Comparison of ENCODE assay signal across 9 mouse cellular contexts in genomic region chr14:55055167-55055834, GRCm38 (mm10). TPM values are rescaled to one million over a fixed set of nuclear protein-coding genes. Genes with fewer than 3 reads are reported as not detected.
DNase-seq lines count a peak whose midpoint lies in the region; ATAC-seq and TF ChIP-seq lines count a peak whose summit lies in the region.
"Had no signal": no experiment of that assay in that cellular context is flagged by ENCODE, and none has a peak within 500 bp of the region (broad histone marks: within the 10 kb centered on the region; RNA-seq: fewer than 3 reads in every experiment).

No protein-coding gene starts in this region.

- no peak overlapping the region for H3K9ac ChIP-seq in kidney, embryonic 16.5 days (replicated peaks; ENCODE audit: low read length)
- peak overlapping the region; percentile 63 for H3K9ac ChIP-seq in forebrain, embryonic 14.5 days (ENCODE audit: low read length)
- no peak overlapping the region for H3K9ac ChIP-seq in midbrain, postnatal 0 days (replicated peaks; ENCODE audit: low read length, poor library complexity, severe bottlenecking)

- H3K27ac ChIP-seq in kidney, adult 2 months (ENCODE audit: insufficient read depth, low read depth, low read length), result no peak overlapping the region
- H3K27ac ChIP-seq in kidney, embryonic 16.5 days (ENCODE audit: low read length), result no peak overlapping the region
- peak overlapping the region; percentile 98 for H3K27ac ChIP-seq in forebrain, embryonic 14.5 days (ENCODE audit: low read depth, low read length)
- H3K27ac ChIP-seq in midbrain, postnatal 0 days (ENCODE audit: low read depth, low read length), result peak overlapping the region; percentile 87
- H3K27ac ChIP-seq: kidney, postnatal 0 days had no signal

- DNase-seq in kidney, adult 2 months, result peak; percentile 47
- DNase-seq in adrenal gland, postnatal 10 days, result peak; percentile 90
- DNase-seq in forebrain, embryonic 14.5 days (ENCODE audit: low spot score), result peak; percentile 94
- DNase-seq in layer of hippocampus, adult 8-10 months (ENCODE audit: low spot score in 2 of 2), result peak; percentile 94
- peak; percentile 95 for DNase-seq in midbrain, postnatal 0 days (ENCODE audit: low spot score)
- DNase-seq in spleen, adult 18-20 months, result no peak

- TF ChIP-seq POLR2A in kidney, adult 2 months (IDR thresholded peaks at IDR 0.05; ENCODE audit: low read depth, low read length), result no peak

- ATAC-seq in kidney, embryonic 16.5 days (ENCODE audit: low FRiP score, low TSS enrichment), result no peak
- ATAC-seq in forebrain, embryonic 14.5 days, result peak; percentile 40
- peak; percentile 61 for ATAC-seq in midbrain, postnatal 0 days (ENCODE audit: low FRiP score)
- no peak for ATAC-seq in activated CD4-positive, CD25-positive, alpha-beta regulatory T cell, adult 4 months

- no peak overlapping the region for H3K4me3 ChIP-seq in kidney, adult 2 months (ENCODE audit: insufficient read depth, low read depth, low read length)
- H3K4me3 ChIP-seq in kidney, embryonic 16.5 days (ENCODE audit: low read length), result no peak overlapping the region
- H3K4me3 ChIP-seq in forebrain, embryonic 14.5 days (ENCODE audit: low read depth, low read length), result peak overlapping the region; percentile 32
- 0 out of 2 replicates have a peak overlapping the region, but pooled peaks have one; percentile 1 for H3K4me3 ChIP-seq in midbrain, postnatal 0 days (ENCODE audit: low read depth, low read length)

- no peak overlapping the region for H3K4me2 ChIP-seq in kidney, embryonic 16.5 days (replicated peaks; ENCODE audit: low read depth, low read length)
- H3K4me2 ChIP-seq in forebrain, embryonic 14.5 days (ENCODE audit: low read length), result peak overlapping the region; percentile 65
- peak overlapping the region; percentile 48 for H3K4me2 ChIP-seq in midbrain, postnatal 0 days (ENCODE audit: low read depth, low read length, poor library complexity, severe bottlenecking)

- H3K4me1 ChIP-seq in kidney, adult 2 months (ENCODE audit: control insufficient read depth, insufficient read depth, low read length), result no peaks in the 10 kb centered on the region; the same call in 1 of the 2 replicates
- H3K4me1 ChIP-seq in kidney, embryonic 16.5 days (ENCODE audit: insufficient read depth, low read length), result no peaks in the 10 kb centered on the region; the same call in 1 of the 2 replicates
- H3K4me1 ChIP-seq in forebrain, embryonic 14.5 days (ENCODE audit: control insufficient read depth, insufficient read depth, low read length), result peaks cover 42% of the 10 kb centered on the region
- H3K4me1 ChIP-seq in midbrain, postnatal 0 days (ENCODE audit: insufficient read depth, low read length), result 0 out of 2 replicates have a peak, but pooled peaks cover 3% of the 10 kb centered on the region

- TF ChIP-seq CTCF in kidney, adult 2 months (conservative IDR thresholded peaks at IDR 0.05; ENCODE audit: insufficient read depth, insufficient read length, low read depth, low read length), result no peak
- TF ChIP-seq CTCF in midbrain, postnatal 0 days (IDR thresholded peaks at IDR 0.05), result peak; percentile 44

- H3K27me3 ChIP-seq in kidney, adult 2 months (replicated peaks; ENCODE audit: control insufficient read depth, insufficient read depth, low read length), result no peaks in the 10 kb centered on the region
- no peaks in the 10 kb centered on the region for H3K27me3 ChIP-seq in kidney, embryonic 16.5 days (ENCODE audit: insufficient read depth, low read length)
- no peaks in the 10 kb centered on the region for H3K27me3 ChIP-seq in forebrain, embryonic 14.5 days (replicated peaks; ENCODE audit: control insufficient read depth, insufficient read depth, low read length)
- H3K27me3 ChIP-seq in midbrain, postnatal 0 days (ENCODE audit: insufficient read depth, low read length), result no peaks in the 10 kb centered on the region

- H3K9me3 ChIP-seq in kidney, embryonic 16.5 days (ENCODE audit: low read length), result no peaks in the 10 kb centered on the region
- H3K9me3 ChIP-seq in forebrain, embryonic 14.5 days (replicated peaks; ENCODE audit: control insufficient read depth, low read length), result no peaks in the 10 kb centered on the region
- no peaks in the 10 kb centered on the region for H3K9me3 ChIP-seq in midbrain, postnatal 0 days (ENCODE audit: low read length)

- no peaks in the 10 kb centered on the region for H3K36me3 ChIP-seq in kidney, adult 2 months (ENCODE audit: control insufficient read depth, insufficient read depth, low read length)
- H3K36me3 ChIP-seq in kidney, embryonic 16.5 days (ENCODE audit: insufficient read depth, low read length), result no peaks in the 10 kb centered on the region
- H3K36me3 ChIP-seq in forebrain, embryonic 14.5 days (ENCODE audit: control insufficient read depth, insufficient read depth, low read length), result peaks cover 15% of the 10 kb centered on the region
- no peaks in the 10 kb centered on the region for H3K36me3 ChIP-seq in midbrain, postnatal 0 days (ENCODE audit: insufficient read depth, low read length)

- 46% methylated on average over 11 of the region's 11 CpGs for WGBS in kidney, adult 2 months
- WGBS in kidney, embryonic 16.5 days, result 79% methylated on average over 11 of the region's 11 CpGs
- WGBS in forebrain, embryonic 14.5 days, result 38% methylated on average over 11 of the region's 11 CpGs
- 53% methylated on average over 11 of the region's 11 CpGs for WGBS in midbrain, postnatal 0 days

RNA-seq across cellular contexts. Expression of gene Zfhx2, which starts 36.8 kb away (rescaled TPM):
- 2.1 TPM in 2 replicates for polyA plus RNA-seq in kidney, adult 2 months (2012; rRNA removed)
- polyA plus RNA-seq in kidney, embryonic 16.5 days (2015; fragmentation: Nextera tagmentation; extraction: Ambion mirVana), result 4.3 and 6.0 TPM in 2 replicates
- 1 to 10 TPM; 5.2 to 9.9 TPM for total RNA-seq in adrenal gland, postnatal 10 days (2021)
- polyA plus RNA-seq in forebrain, embryonic 14.5 days (2014; fragmentation: Nextera tagmentation; extraction: Ambion mirVana), result 8.5 and 12.0 TPM in 2 replicates
- 10 to 100 TPM; 45.9 to 69.4 (median 55.7) TPM for total RNA-seq in layer of hippocampus, adult 8-10 months (2022)
- total RNA-seq in midbrain, postnatal 0 days (2014; rRNA removed), result 16.4 and 18.6 TPM in 2 replicates
- polyA plus RNA-seq in midbrain, postnatal 0 days (2015; fragmentation: Nextera tagmentation; extraction: Ambion mirVana), result 11.2 and 14.2 TPM in 2 replicates
- 1 to 10 TPM; 5.4 to 5.5 TPM for polyA plus RNA-seq in activated CD4-positive, CD25-positive, alpha-beta regulatory T cell, adult 4 months (2017; shearing (Covaris generic))

RNA-seq across cellular contexts. Expression of gene Thtpa, which starts 39.3 kb away (rescaled TPM):
- 12.1 and 13.8 TPM in 2 replicates for polyA plus RNA-seq in kidney, adult 2 months (2012; rRNA removed)
- polyA plus RNA-seq in kidney, embryonic 16.5 days (2015; fragmentation: Nextera tagmentation; extraction: Ambion mirVana), result 27.1 and 28.9 TPM in 2 replicates
- 10 to 100 TPM; 13.2 to 17.5 TPM for total RNA-seq in adrenal gland, postnatal 10 days (2021)
- polyA plus RNA-seq in forebrain, embryonic 14.5 days (2014; fragmentation: Nextera tagmentation; extraction: Ambion mirVana), result 44.4 and 47.2 TPM in 2 replicates
- total RNA-seq in layer of hippocampus, adult 8-10 months (2022), result 10 to 100 TPM; 19.5 to 23.2 (median 22.3) TPM
- 38.0 and 42.1 TPM in 2 replicates for total RNA-seq in midbrain, postnatal 0 days (2014; rRNA removed)
- polyA plus RNA-seq in midbrain, postnatal 0 days (2015; fragmentation: Nextera tagmentation; extraction: Ambion mirVana), result 32.5 and 35.2 TPM in 2 replicates
- 10 to 100 TPM in 1 of 2 experiments, 1 to 10 TPM in 1; 9.6 to 11.9 TPM for polyA plus RNA-seq in activated CD4-positive, CD25-positive, alpha-beta regulatory T cell, adult 4 months (2017; shearing (Covaris generic))

RNA-seq across cellular contexts. Expression of gene Ngdn, which starts 40.0 kb away (rescaled TPM):
- 15.0 and 15.5 TPM in 2 replicates for polyA plus RNA-seq in kidney, adult 2 months (2012; rRNA removed)
- polyA plus RNA-seq in kidney, embryonic 16.5 days (2015; fragmentation: Nextera tagmentation; extraction: Ambion mirVana), result 87.0 and 88.8 TPM in 2 replicates
- 10 to 100 TPM; 32.9 to 38.1 TPM for total RNA-seq in adrenal gland, postnatal 10 days (2021)
- polyA plus RNA-seq in forebrain, embryonic 14.5 days (2014; fragmentation: Nextera tagmentation; extraction: Ambion mirVana), result 64.1 and 72.0 TPM in 2 replicates
- total RNA-seq in layer of hippocampus, adult 8-10 months (2022), result 10 to 100 TPM; 32.5 to 39.5 (median 34.1) TPM
- total RNA-seq in midbrain, postnatal 0 days (2014; rRNA removed), result 20.9 and 29.6 TPM in 2 replicates
- polyA plus RNA-seq in midbrain, postnatal 0 days (2015; fragmentation: Nextera tagmentation; extraction: Ambion mirVana), result 44.3 and 48.1 TPM in 2 replicates
- polyA plus RNA-seq in activated CD4-positive, CD25-positive, alpha-beta regulatory T cell, adult 4 months (2017; shearing (Covaris generic)), result 100 to 1,000 TPM; 158 to 174 TPM

RNA-seq across cellular contexts. Expression of gene Ap1g2, which starts 51.1 kb away (rescaled TPM):
- 28.2 and 29.6 TPM in 2 replicates for polyA plus RNA-seq in kidney, adult 2 months (2012; rRNA removed)
- 23.2 and 23.3 TPM in 2 replicates for polyA plus RNA-seq in kidney, embryonic 16.5 days (2015; fragmentation: Nextera tagmentation; extraction: Ambion mirVana)
- 10 to 100 TPM; 20.0 to 31.3 TPM for total RNA-seq in adrenal gland, postnatal 10 days (2021)
- polyA plus RNA-seq in forebrain, embryonic 14.5 days (2014; fragmentation: Nextera tagmentation; extraction: Ambion mirVana), result 8.1 and 9.2 TPM in 2 replicates
- 10 to 100 TPM; 10.8 to 20.7 (median 14.8) TPM for total RNA-seq in layer of hippocampus, adult 8-10 months (2022)
- 8.2 and 11.6 TPM in 2 replicates for total RNA-seq in midbrain, postnatal 0 days (2014; rRNA removed)
- 6.6 and 8.9 TPM in 2 replicates for polyA plus RNA-seq in midbrain, postnatal 0 days (2015; fragmentation: Nextera tagmentation; extraction: Ambion mirVana)
- 100 to 1,000 TPM in 1 of 2 experiments, 10 to 100 TPM in 1; 99.1 to 102 TPM for polyA plus RNA-seq in activated CD4-positive, CD25-positive, alpha-beta regulatory T cell, adult 4 months (2017; shearing (Covaris generic))

Comparison
In these comparisons a context has a peak if more than half of its experiments do, and no peak if none do; other contexts are left out.
1. DNase-seq: peak in kidney, adult 2 months (single experiment), adrenal gland, postnatal 10 days (single experiment), forebrain, embryonic 14.5 days (single experiment), layer of hippocampus, adult 8-10 months (2 of 2) and midbrain, postnatal 0 days (single experiment); none in spleen, adult 18-20 months (0 of 2).
2. H3K27ac ChIP-seq: peak in forebrain, embryonic 14.5 days (single experiment) and midbrain, postnatal 0 days (single experiment); none in kidney, adult 2 months (single experiment) and kidney, embryonic 16.5 days (single experiment).
3. H3K4me3 ChIP-seq: peak in forebrain, embryonic 14.5 days (single experiment) and midbrain, postnatal 0 days (single experiment); none in kidney, adult 2 months (single experiment) and kidney, embryonic 16.5 days (single experiment).
4. ATAC-seq: peak in forebrain, embryonic 14.5 days (single experiment) and midbrain, postnatal 0 days (single experiment); none in kidney, embryonic 16.5 days (single experiment) and activated CD4-positive, CD25-positive, alpha-beta regulatory T cell, adult 4 months (single experiment).